Mouse (Mus musculus) inflammation-experienced regulatory T-cells, adult 6 months (primary cell): Measurements from ENCODE around the gene Nhsl2. TPM values are rescaled to one million over a fixed set of nuclear protein-coding genes. Genes with fewer than 3 reads are reported as not detected.
"Not testable (repeated sequence)": the region's sequence is repeated elsewhere in the genome, so short reads cannot be mapped to it uniquely, and the experiment has no call there.

Experiments used
- ATAC-seq: one replicate; pipeline ENCODE4 v1.8.0; 2017
- polyA plus RNA-seq, 3 experiments: library from polyadenylated mRNA; unstranded; fragments of 100-300 nt; shearing (Covaris generic); gene quantifications; one replicate each; pipeline ENCODE4 v1.2.1; 2017

Nhsl2 gene
- 1 to 10 TPM; 1.3 to 6.6 (median 1.5) TPM for polyA plus RNA-seq

GRCm38 (mm10) chrX:101849281-101849821, at the start of gene Nhsl2:
Nhsl2 (plus strand) TSS chrX:101849385.
- ATAC-seq, result no peak

GRCm38 (mm10) chrX:101805512-101805911, 43.7 kb upstream of the Nhsl2 start:
- no peak for ATAC-seq

GRCm38 (mm10) chrX:101811750-101812149, 37.4 kb upstream of the Nhsl2 start:
- peak; percentile 69 for ATAC-seq

- ATAC-seq, result no peak
Measured at GRCm38 (mm10) chrX:101819163-101819562, 30.0 kb upstream of the Nhsl2 start.

DNA sequence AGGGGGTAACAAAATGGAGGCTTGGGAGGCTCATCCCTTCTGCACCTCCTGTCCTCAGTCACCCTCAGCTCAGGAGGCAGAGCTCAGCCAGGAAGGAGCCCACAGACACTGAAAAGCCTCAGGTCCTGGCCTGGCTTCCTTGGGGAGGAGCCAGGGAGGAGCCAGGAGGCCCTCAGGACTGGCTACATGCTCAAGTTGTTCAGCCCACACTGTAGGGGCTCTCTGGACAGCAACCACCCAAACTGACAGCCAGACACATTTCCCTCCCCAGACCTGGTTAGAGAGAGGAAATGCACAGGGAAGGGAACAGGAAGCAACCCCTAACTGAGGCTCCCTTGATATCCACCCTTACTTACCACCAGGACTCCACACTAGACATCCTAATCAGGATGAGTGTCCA, 29.2 kb upstream of the Nhsl2 start:
- ATAC-seq, result not testable (repeated sequence)

DNA sequence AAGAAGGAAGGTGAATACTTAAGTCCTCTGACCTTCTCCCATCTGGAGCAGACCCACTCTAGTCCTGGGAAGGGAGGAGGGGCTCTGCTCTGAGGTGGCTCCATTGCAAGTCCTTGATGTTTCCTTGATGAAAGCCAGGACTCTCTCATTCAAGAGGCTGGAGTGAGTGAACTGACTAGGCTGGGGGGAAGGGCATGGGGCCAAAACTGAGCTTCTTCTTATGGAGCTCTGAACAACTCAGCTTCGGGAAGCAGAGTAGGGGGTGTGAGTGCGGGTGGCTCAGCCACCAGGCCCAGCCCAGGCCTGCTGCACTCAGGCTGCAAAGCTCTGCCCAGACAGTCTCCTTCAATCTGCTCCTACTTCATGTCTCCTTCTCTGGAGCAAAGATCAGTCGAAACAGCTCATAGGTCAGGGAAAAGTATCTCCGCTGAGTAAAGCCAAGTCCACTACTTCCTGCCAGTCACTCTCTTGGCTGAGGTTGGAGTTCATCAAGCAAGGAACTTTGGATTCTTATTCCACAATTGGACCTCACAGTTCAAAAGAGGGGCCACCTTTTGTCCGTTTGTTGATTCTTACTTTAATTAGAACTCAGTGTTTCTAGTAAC, 1.9 kb upstream of the Nhsl2 start:
- ATAC-seq, result no peak

- no peak for ATAC-seq
Measured at GRCm38 (mm10) chrX:101849901-101850551, 841 bp downstream of the Nhsl2 start.

GRCm38 (mm10) chrX:101851566-101852354, 2.6 kb downstream of the Nhsl2 start:
- no peak for ATAC-seq

DNA sequence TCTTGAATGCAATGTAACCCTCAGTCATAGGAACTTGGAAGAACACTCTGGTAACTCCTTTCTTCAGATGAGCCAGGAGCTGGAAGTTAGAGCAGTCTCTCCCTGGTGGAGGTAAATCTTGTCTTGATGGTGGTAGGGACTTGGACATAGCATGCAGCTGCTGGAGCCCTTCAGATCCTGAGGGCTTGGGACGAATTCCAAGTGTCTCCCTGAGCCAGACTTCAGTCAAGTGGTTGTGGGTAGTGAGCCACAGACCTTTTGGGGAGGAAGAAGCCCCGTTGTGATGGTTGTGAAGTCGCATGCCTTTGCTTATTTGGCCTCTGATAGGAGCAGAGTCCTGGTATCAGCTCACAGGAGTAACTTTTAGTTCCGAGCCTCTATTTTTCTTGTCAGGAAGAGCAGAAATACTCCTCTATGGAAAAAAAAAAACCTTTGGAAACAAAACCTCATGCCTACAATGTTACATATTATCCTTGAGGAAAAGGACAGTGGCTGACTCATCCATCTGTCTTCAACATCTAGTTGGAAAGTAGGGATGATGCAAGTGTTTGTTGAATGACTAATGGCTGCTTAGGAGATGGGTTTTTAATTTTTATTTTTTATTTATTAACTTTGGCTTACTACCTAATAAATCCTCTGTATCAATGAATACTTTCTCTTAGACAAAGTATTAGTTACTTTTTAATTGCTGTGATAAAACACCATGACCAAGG, 14.6 kb downstream of the Nhsl2 start:
- no peak for ATAC-seq

- ATAC-seq, result no peak
Measured at GRCm38 (mm10) chrX:101864788-101865187, 15.6 kb downstream of the Nhsl2 start.

DNA sequence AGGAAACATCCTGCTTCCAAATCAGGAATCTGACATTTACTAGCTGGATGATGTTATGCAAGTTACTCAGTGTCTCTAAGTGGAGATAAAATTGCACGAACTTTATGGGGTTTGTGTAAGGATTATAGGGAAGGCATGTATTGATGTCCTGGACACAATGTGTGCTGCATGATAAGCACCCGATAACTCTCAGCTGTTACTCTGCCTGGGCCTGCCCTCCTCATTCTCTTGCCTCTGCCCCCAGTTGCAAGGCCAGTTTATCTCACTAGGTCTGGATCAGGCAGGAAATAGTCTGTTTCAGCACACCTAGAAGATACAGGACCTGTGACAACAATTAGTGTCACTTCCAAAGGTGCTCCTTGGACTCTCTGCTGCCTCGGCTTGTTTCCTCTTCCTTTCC, 25.0 kb downstream of the Nhsl2 start:
- no peak for ATAC-seq

DNA sequence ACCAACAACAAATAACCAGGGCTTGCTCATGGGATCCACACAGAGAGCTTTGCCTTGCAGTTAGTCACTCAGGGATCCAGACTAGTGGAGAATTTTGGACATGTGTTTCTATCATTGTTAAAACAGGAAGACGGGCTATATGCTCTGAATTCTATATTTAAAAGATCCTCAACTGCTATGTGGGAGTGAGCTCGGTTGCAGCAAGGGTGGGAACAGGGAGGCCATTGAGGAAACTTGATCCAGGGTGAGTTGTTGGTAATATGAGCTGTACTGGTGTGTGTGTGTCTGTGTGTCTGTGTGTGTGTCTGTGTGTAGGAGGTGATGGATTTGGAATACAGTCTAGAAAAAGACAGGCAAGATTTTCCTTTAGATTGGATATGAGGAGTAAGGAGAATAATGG, 25.7 kb downstream of the Nhsl2 start:
- ATAC-seq, result no peak

DNA sequence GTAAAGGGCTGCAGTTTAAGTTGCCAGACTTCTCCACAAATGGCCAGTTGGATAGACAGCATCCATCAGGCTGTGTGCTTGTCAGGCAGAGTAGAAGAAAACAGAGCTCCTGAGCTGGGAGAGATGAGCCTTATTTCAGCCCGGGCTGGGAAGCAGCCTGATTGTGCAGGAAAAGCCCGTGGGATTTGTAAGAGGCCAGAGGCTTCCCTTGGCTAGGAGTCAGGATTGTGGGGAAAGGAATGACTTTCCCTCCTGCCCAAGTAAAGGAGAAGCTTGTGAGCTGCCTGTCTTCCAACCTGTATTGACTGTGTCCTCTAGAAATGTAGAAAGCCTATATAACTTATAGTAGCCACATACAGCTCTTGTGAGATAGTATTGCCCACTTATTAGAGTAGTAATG, 27.0 kb downstream of the Nhsl2 start:
- ATAC-seq, result no peak

- ATAC-seq, result no peak
Measured at GRCm38 (mm10) chrX:101877840-101878239, 28.7 kb downstream of the Nhsl2 start.

DNA sequence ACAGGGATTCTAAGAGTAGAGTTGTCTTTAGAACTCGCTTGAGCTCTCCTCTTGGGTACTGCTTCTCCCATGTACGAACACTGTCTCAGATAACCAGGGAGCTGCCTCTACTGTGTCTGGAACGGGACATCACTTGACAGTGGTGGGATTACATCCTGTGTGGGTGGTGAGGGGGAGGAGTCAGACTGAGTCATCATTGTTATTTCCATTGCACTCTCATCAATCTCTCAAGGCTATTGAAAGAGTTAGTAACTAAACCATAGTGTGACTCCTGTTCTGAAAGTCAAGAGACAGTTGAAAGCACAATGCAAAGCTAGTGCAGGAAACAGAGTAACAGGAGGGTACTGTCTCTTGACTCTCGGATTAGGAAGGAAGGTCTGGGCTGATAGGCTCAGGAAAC, 29.4 kb downstream of the Nhsl2 start:
- ATAC-seq, result peak; percentile 54

DNA sequence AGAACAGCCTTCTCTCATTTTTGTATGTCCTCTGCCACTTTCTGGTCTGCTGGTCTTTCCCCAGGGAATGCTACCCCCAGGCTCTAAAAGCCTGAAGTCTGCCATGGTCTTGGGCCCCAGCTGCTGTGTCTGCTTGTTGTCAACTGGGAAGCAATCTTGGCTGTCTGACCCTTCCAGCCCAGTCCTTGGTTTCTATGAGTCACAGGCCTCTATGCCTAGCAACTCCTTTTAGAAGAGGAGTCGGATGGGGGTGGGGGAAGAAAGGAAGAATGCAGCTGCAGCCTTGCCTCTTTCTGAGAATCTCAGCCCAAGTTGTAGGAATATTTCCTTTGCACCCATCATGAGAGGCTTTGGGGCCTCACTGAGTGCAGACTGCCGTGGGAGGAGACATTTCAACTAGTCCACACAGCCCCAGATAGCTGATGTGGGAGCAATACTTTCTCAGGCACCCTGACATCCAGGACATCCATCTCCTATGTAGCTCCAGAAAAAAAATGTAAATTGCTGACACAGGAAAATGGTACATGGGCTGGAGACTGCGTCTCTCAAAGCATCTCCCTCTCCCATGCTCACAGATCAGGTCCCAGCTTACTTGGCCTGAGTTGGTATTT, 33.1 kb downstream of the Nhsl2 start:
- ATAC-seq, result no peak

GRCm38 (mm10) chrX:101889384-101889783, 40.2 kb downstream of the Nhsl2 start:
- no peak for ATAC-seq

GRCm38 (mm10) chrX:101889813-101890469, 40.8 kb downstream of the Nhsl2 start:
- ATAC-seq, result no peak

- ATAC-seq, result no peak
Measured at GRCm38 (mm10) chrX:101893796-101894195, 44.6 kb downstream of the Nhsl2 start.

DNA sequence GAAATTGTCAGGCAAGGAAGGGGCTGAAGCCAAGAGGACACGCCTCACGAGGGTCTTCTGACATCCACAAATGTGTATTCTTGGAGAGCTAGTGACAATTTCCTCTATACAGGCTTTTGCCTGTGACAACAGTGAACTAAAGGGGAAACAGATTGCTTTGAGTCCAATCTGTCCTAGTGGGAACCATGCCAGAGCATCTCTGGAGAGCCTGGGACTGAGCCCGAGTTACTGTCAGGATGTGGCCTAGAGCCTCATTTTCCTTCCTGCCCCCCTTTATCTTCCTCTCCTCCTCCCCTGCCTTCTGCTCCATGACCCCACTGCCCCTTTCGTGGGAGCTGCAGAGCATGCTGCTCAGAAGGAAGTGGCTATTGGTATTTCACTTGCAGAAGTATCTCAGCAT, 49.2 kb downstream of the Nhsl2 start:
- no peak for ATAC-seq

- no peak for ATAC-seq
Measured at GRCm38 (mm10) chrX:101901806-101902490, 52.8 kb downstream of the Nhsl2 start.
